Mouse (Mus musculus) thymus, adult 2 months (tissue): Measurements from ENCODE around the gene Pde9a. TPM values are rescaled to one million over a fixed set of nuclear protein-coding genes. Genes with fewer than 3 reads are reported as not detected.

Source experiments
- DNase-seq: peaks from one replicate; pipeline ENCODE4 v3.0.0; 2021
- H3K27ac ChIP-seq: fragments of 200-500 bp; 2 replicates; pipeline ENCODE4 v1.5.1; 2012; ENCODE audit warnings: low read length, control low read depth; ENCODE audit not compliant: control insufficient read depth, insufficient read depth
- H3K27me3 ChIP-seq: fragments of 200-500 bp; 2 replicates; pipeline ENCODE4 v1.6.1; 2012; ENCODE audit warnings: mild to moderate bottlenecking, low read length, moderate library complexity, mixed read lengths; ENCODE audit not compliant: control insufficient read depth, insufficient read depth
- H3K36me3 ChIP-seq: fragments of 200-500 bp; 2 replicates; pipeline ENCODE4 v1.6.1; 2012; ENCODE audit warnings: mild to moderate bottlenecking, low read length, moderate library complexity; ENCODE audit not compliant: control insufficient read depth, insufficient read depth
- H3K4me1 ChIP-seq: fragments of 200-500 bp; replicated peaks from 2 replicates; pipeline ENCODE4 v1.6.1; 2012; ENCODE audit warnings: low read length; ENCODE audit not compliant: control insufficient read depth, insufficient read depth
- H3K4me3 ChIP-seq: fragments of 200-500 bp; 2 replicates; pipeline ENCODE4 v1.5.1; 2012; ENCODE audit warnings: mild to moderate bottlenecking, low read length, control low read depth, moderate library complexity; ENCODE audit not compliant: control insufficient read depth, insufficient read depth
- CTCF ChIP-seq: fragments of 200-500 bp; IDR thresholded peaks from 2 replicates; pipeline ENCODE4 v1.5.1; 2012; ENCODE audit warnings: mild to moderate bottlenecking, control low read depth, low read length, moderate library complexity, borderline replicate concordance; ENCODE audit not compliant: control insufficient read depth, poor library complexity, insufficient read depth; ENCODE audit errors: extremely low read depth
- POLR2A ChIP-seq: fragments of 200-500 bp; IDR thresholded peaks from 2 replicates; pipeline ENCODE4 v1.6.1; 2012; ENCODE audit warnings: mild to moderate bottlenecking, low read length, control low read depth, moderate library complexity; ENCODE audit not compliant: control insufficient read depth, poor library complexity, insufficient read depth; ENCODE audit errors: extremely low read depth
- WGBS: fragments of 180-500 bp; shearing (Covaris S2); methylation state at CpG from one replicate; pipeline ENCODE4 v1.1.7; 2018; 5-methylcytosine and 5-hydroxymethylcytosine counted together
- polyA plus RNA-seq: library from polyadenylated mRNA; depleted of rRNA; stranded (reverse); fragments of >200 nt; gene quantifications from 2 replicates; pipeline ENCODE4 v1.2.3, GENCODE M21; 2012

Pde9a gene
- polyA plus RNA-seq, 1 experiment: 4.6 TPM

- no peak for TF ChIP-seq CTCF
- TF ChIP-seq POLR2A: no peak
- no peak overlapping the region for H3K27ac ChIP-seq
- no peaks in the 10 kb centered on the region for H3K36me3 ChIP-seq
- H3K4me1 ChIP-seq: peaks cover 6% of the 10 kb centered on the region
- 92% methylated on average over 13 of the region's 13 CpGs for WGBS
- H3K27me3 ChIP-seq: no peaks in the 10 kb centered on the region
- no peak for DNase-seq
- no peak overlapping the region for H3K4me3 ChIP-seq
Observed at GRCm38 (mm10) chr17:31435934-31436813, 50.2 kb downstream of the Pde9a start.

- Histone ChIP-seq H3K27ac (no peak overlapping the region), H3K4me3 (no peak overlapping the region), H3K36me3 (no peaks in the 10 kb centered on the region), H3K27me3 (no peaks in the 10 kb centered on the region), H3K4me1 (peaks cover 6% of the 10 kb centered on the region)
- no peak for TF ChIP-seq CTCF
- DNase-seq: no peak
- WGBS: 21% methylated on average over 5 of the region's 5 CpGs
Observed at GRCm38 (mm10) chr17:31436814-31437406, 50.9 kb downstream of the Pde9a start.

DNA sequence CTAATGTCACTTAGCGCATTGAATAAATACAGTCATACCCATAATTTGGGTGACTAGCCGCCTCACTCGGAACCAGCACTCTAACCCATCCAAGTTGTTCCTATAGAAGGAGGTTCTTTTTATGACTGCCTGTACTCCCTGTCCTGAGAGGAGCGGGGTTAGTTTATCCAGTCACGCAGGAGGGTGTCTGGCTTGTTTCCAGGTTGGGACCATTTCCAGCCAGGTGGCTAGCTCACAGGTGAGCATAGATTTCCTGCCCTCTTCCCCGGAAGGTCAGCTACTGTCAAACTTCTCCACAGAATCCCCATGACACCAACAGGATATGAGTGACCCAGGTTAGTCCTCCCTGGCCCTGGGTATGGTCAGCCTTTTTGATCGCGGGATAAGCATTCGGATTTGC is 51.5 kb downstream of the Pde9a start:
- WGBS: 93% methylated on average over 9 of the region's 9 CpGs
- no peak for DNase-seq
- no peak overlapping the region for H3K27ac ChIP-seq
- H3K4me1 ChIP-seq: peaks cover 6% of the 10 kb centered on the region
- H3K36me3 ChIP-seq: no peaks in the 10 kb centered on the region
- H3K27me3 ChIP-seq: no peaks in the 10 kb centered on the region
- TF ChIP-seq POLR2A (no peak), CTCF (no peak)
- no peak overlapping the region for H3K4me3 ChIP-seq

DNA sequence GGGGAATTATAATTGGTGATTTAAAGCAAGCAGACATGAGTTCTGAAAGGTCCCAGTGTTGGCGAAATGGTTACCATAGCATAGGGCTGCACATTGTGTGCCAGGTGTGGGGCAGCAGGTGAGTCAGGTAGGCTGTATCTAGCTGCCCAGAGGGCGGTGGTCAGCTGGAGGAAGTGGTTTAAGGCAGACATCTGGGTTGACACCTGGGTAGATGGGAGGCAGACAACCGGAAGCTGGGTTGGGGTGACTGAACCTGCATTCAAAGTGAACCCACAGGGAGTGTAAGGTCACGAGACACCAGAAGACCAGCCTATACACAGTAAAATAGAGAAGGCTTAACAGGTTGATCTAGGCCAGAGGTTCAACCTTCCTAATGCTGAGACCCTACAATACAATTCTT is 54.0 kb downstream of the Pde9a start:
- peaks cover 6% of the 10 kb centered on the region for H3K4me1 ChIP-seq
- 0 out of 2 replicates have a peak overlapping the region, but pooled peaks have one; percentile 24 for H3K27ac ChIP-seq
- H3K4me3 ChIP-seq: no peak overlapping the region
- DNase-seq: peak; percentile 37
- H3K27me3 ChIP-seq: no peaks in the 10 kb centered on the region
- 28% methylated on average over 4 of the region's 4 CpGs for WGBS
- no peaks in the 10 kb centered on the region for H3K36me3 ChIP-seq
- TF ChIP-seq POLR2A (no peak), CTCF (no peak)

DNA sequence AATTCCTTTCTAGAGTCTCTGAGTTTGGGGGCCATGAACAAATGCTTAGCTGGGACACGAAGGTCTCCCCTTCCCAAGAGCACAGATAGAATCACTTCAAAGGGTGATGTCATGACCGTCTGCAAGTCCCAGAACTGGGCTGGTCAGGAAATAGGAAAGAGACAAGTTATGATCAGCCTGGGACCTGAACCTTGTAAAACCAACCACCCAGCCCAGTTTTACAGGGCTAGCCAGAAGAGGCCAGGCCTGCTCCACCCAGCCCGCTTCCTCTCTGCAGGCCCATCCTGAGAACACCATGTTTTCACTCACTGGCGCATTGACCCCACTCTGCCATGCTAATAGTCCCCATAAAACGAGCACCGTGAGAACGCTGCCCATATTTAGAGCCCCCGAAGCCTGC is 56.5 kb downstream of the Pde9a start:
- Histone ChIP-seq H3K4me1 (peaks cover 5% of the 10 kb centered on the region), H3K4me3 (no peak overlapping the region), H3K36me3 (no peaks in the 10 kb centered on the region), H3K27ac (no peak overlapping the region), H3K27me3 (no peaks in the 10 kb centered on the region)
- TF ChIP-seq POLR2A: no peak
- WGBS: 96% methylated on average over 8 of the region's 8 CpGs
- no peak for DNase-seq

GRCm38 (mm10) chr17:31444251-31444650 is 58.2 kb downstream of the Pde9a start:
- TF ChIP-seq CTCF (no peak), POLR2A (no peak)
- H3K27me3 ChIP-seq: no peaks in the 10 kb centered on the region
- H3K4me1 ChIP-seq: peaks cover 3% of the 10 kb centered on the region
- WGBS: 89% methylated on average over 7 of the region's 7 CpGs
- no peak overlapping the region for H3K27ac ChIP-seq
- no peak overlapping the region for H3K4me3 ChIP-seq
- H3K36me3 ChIP-seq: no peaks in the 10 kb centered on the region
- DNase-seq: no peak

GRCm38 (mm10) chr17:31445061-31445731 is 59.2 kb downstream of the Pde9a start:
- Histone ChIP-seq H3K4me3 (no peak overlapping the region), H3K27ac (no peak overlapping the region), H3K36me3 (no peaks in the 10 kb centered on the region), H3K4me1 (no peaks in the 10 kb centered on the region), H3K27me3 (no peaks in the 10 kb centered on the region)
- TF ChIP-seq CTCF (no peak), POLR2A (no peak)
- no peak for DNase-seq
- whole genome bisulfite sequencing: 78% methylated on average over 7 of the region's 7 CpGs
